Mouse (Mus musculus) testis, postnatal 10 days (tissue): ENCODE results near the gene Adgrl1.

Experiments used
- DNase-seq: peaks from one replicate; pipeline ENCODE4 v3.0.0; 2021; ENCODE audit warnings: low spot score

The Adgrl1 gene

DNA sequence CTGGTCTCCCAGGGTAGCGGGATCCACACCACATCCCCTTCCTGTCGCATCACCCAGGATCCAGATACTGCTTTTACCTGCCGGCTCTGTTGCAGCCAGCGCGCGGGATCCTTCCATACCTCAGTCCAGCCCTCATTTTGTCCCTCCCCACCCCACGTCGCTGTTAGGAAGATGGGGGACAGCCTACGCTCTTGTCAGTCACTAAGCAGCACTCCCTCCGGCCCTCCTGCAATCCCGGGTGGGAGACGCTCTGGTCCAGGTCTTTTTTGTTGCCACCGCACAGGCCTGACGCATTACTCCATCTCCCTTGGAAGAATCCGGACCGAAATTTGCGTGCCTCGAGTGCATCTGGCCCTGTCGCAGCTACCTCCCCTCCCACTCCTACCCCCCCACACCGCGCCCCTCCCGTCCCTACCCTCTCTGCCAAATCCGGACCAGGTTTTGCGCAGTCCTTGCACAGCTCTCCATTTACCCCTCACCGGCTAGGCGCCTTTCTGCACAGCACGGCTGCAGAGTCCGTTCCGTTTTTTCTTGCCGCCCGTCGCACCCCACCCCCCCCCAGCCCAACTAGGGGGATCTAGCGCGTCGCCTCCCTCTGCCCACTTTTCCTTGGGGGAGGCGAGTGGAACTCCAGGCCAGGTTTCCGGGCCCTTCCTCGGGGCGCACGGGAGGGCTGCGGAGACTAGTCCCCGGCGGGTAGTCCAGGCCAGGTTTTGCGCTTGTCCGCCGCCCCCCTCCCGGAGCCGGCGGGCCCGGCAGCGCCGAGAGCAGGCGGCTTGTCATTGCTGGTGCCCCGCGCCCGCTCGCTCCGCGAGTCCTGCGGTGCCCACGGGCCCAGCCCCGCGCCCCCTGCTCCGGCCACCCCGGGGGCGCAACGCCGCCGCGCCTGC lies at the start of gene Adgrl1:
Gene Adgrl1 (plus strand): TSS at position 743 of the 890 bp plus-strand sequence.
- peak; percentile 96 for DNase-seq

GRCm38 (mm10) chr8:83852329-83852728 lies 47.6 kb upstream of the Adgrl1 start:
- DNase-seq, result no peak

GRCm38 (mm10) chr8:83853323-83854050 lies 46.4 kb upstream of the Adgrl1 start:
- no peak for DNase-seq

DNA sequence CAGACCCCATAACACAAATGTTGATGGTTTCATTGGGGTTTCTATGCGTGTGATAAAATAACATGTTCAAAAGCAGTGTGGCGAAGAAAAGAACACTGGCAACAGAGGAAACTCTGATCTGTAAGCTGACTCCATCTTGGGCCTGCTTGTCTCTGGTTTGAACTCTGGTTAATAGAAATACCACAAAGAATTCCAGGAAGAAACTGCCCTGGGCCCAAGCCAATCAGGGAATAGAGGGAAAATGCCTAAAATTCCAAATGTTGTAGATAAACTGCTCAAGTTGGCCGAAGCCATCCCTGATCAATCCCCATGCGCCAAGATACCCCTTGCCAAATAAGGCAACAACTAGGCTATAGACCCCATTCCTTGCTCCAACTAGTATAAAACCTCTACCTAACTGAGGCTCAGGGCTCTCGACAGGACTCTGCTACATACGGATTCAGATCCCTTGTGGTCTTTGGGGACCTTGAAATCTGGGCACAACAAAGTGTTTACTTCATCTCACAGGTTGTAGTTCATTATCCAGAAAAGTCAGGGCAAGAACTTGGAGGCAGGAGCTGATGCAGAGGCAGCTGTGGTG lies 43.3 kb upstream of the Adgrl1 start:
- DNase-seq, result no peak

- no peak for DNase-seq
Measured at GRCm38 (mm10) chr8:83862439-83863268, 37.3 kb upstream of the Adgrl1 start.

- DNase-seq, result peak; percentile 65
Measured at GRCm38 (mm10) chr8:83874881-83875655, 24.8 kb upstream of the Adgrl1 start.

GRCm38 (mm10) chr8:83875656-83876040 lies 24.3 kb upstream of the Adgrl1 start:
- DNase-seq, result no peak

DNA sequence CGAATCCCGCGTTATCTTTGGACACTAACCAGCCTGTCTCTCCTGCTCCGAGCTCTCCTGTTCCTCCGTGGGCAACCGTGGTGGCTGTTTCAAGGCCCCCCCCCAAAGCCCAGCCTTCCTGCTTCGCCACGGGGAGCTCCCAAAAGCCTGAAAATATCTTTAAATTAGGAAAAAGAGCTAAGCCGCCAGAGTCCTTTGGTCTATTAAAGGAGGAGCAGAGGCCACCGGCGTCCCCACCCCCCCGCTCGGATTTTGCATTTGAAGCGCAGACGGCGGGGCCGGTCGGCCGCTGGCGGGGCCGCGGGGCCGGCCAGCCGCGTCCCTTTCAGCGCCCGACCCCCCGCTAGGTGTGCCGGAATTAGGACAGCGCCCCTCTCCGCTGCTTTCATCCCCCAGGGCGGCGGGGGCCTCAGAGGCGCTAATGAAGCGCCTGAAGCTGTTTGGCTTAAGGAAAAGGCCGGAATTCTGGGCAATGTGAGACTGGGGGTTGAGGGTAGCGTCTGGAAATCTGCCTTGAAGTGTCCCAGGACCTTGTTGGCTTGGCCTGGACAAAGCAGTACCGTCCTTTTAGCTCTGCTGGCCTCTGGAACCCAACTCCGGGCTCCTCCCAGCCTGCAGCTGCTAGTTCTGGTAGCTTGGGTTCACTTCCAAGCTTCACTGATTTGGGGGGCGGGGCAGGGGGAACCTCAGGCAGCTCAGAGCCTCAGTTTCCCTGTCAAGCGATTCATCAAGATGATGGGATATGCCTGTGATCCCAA lies 23.6 kb upstream of the Adgrl1 start:
- no peak for DNase-seq

DNA sequence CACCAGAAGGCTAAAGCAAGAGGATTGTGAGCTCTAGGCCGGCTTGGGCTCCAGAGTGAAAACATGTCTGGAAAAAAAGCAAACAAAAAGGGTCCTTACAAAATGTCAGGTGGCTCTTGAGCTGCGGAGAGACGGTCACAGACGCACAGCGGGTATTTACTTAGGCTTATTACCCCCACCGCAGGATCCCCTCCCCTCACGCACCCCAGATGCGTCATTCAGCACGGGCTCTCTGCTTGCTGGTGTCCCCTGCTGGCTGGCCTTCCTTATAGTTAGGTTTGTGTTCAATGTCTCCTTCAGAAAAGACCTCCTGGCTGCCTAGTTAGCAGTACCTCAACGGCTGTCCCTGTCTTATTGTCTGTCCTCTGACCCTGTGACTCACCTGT lies 23.1 kb upstream of the Adgrl1 start:
- DNase-seq, result no peak

GRCm38 (mm10) chr8:83888409-83888808 lies 11.5 kb upstream of the Adgrl1 start:
- peak; percentile 25 for DNase-seq

DNA sequence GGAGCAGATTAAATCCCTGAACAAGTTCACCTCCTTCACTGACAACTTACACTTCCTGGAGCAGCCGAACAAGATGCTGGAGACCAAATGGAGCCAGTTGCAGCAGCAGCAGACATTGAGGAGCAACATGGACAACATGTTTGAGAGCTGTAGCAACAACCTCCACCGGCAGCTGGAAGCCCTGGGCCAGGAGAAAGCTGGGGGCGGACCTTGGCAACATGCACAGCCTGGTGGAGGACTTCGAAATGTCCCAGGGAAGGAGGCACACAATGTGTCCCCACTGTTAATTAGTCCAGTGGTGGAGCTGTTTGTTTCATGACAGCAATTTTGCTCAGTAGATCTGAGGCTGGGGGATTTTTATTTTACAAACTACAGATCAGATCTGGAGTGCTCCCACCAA lies 7.8 kb upstream of the Adgrl1 start:
- DNase-seq, result no peak

DNA sequence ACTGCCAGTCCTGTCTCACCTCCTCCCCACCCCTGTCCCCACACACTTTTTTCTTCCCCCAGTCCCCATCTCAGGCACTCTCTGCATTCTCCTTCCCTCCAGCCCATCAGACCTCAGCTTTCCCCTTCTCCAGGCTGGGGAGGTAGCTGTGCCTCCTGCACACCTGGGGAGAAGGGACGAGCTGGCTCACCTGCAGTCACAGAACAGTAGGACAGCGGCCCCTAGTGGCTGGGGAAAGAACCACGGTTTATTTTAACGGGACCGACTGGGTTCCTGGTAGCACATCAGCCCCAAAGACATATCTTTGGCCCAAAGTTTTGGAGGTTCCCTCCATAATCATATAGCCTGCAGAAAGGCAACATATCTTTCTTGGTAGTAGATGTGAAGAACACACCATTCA lies 6.0 kb upstream of the Adgrl1 start:
- DNase-seq, result peak; percentile 90

- DNase-seq, result no peak
Measured at GRCm38 (mm10) chr8:83895894-83896293, 4.0 kb upstream of the Adgrl1 start.

GRCm38 (mm10) chr8:83896461-83896860 lies 3.4 kb upstream of the Adgrl1 start:
- no peak for DNase-seq

DNA sequence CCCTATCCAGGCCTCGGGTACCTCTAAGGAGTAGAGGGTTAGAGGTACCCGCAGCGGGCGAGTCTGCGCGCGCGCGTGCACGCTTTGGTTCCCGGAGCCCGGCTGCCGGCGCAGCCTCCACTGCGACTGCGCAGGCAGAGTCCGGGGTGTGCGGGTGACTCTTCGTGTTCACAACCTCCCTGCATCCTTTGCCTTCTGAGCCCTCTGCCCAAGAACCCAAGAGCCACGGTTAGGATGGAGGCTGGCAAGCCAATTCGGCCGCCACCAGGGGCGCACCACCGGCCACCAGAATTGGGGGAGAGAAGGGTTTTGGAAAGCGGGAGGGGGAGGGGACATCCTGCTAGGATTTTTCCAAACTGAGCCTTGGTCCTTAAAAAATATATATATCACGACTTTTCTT lies 2.7 kb upstream of the Adgrl1 start:
- DNase-seq, result peak; percentile 89

- peak; percentile 63 for DNase-seq
Measured at GRCm38 (mm10) chr8:83898456-83898855, 1.4 kb upstream of the Adgrl1 start.

DNA sequence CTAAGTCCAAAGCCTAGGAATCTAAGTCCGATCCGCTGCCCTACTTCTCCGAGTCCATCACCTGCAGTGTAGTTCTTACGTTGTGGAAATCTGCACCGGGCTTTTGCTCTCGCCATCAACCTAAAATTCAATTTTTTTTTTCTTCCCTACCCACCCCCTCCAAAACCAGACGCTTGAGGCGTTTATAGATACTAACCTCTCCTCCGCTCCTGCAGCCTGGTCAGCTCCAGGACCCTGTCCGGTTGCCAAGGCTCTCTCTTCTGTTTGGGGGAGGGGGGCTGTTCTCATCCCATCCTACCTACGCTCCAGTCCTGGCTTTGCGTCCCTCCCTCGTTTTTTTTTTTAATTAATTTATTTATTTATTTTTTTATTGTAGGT lies 931 bp upstream of the Adgrl1 start:
- peak; percentile 84 for DNase-seq

DNA sequence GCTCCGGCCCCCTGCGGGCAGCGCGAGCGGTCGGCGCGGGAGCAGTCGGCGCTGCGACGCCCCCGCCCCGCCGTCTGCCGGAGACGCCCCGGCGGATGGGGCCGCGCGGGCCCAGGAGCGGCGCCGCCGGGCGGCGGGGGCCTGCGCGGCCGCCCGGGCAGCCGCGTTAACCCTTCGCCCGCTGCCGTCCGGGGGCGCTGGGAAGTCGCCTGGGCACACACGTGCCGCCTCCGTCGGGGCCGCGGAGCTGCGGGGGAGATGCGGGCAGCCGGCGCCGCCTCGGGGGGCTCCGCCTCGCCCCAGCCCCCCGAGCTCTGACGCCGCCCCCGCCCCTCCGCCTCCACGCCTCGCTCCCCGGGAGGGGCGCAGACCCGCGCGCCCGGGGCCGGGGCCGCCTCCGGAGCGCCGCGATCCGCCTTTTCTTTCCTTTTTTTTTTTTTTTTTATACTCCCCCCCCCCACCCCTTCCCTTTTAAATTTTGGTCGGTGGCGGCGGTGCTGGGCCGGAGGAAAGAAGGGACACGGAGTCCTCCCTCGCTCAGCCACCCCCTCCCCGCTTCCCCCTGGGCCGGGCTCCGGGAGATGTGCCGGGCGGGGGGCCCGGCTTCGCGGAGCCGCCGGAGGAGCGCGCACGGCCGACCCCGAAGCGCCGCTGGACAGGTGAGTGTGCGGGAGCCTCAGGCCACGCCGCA lies 506 bp downstream of the Adgrl1 start:
- DNase-seq, result peak; percentile 73

DNA sequence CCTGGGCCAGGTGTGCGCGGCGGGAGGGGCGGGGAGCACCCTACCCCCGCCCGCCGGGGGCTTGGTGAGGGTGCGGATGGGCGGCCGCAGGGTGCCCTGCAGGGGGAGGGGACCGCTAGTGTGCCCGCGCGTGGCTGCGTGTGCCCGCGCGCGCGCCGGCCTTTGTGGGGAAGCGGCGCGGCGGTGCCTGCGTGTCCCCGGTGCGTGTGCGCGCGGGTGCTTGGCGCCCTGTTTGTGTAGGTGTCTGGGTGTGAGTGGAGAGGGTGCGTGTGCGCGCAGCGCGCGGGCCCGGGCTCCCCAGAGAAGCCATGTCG lies 1.0 kb downstream of the Adgrl1 start:
- peak; percentile 69 for DNase-seq
